Mouse (Mus musculus): ENCODE measurements at regions not wholly inside any gene's neighbourhood (a gene's known extent, or its start where the extent isn't known, plus 50 kb on each side); places are given as distances from the start of the nearest gene placed in this dataset.

DNA sequence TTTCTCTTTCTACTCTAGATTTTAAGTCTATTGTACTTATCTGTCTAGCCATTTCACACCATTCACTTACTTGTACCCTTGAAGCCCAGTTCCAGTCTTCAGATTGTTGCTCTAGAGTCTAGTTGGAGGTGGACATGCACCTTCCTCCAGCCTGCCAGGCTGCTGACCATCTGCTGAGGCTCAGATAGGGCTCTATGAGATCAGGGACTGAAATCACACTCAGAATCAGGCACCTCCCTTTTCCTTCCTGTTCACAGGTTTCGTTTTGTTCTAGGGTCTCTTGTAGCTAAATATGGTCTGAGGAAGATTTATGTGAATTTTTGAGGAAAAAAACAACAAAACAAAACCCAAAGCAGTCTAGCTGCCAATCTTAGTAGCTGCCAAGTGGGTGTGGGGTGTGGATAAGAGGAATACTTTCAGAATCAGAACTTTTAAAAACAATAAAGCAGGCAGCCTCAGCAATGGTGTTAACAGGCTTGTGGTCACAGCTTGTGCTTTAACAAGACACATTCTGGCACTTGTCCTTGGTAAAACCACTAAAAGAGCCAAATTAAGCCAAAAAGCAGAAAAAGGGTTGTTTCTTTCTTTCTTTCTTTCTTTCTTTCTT, 225.9 kb upstream of the Gvin1 start:
- DNase-seq (ENCODE audit: low read depth) = peak; percentile 61

Data from naive thymus-derived CD4-positive, alpha-beta T cell, adult 2 months (primary cell).